Mouse (Mus musculus): ENCODE measurements at regions not wholly inside any gene's neighbourhood (a gene's known extent, or its start where the extent isn't known, plus 50 kb on each side); places are given as distances from the start of the nearest gene placed in this dataset.
A peak's percentile ranks its signal among the peaks of the same experiment; 100 is the strongest.

DNA sequence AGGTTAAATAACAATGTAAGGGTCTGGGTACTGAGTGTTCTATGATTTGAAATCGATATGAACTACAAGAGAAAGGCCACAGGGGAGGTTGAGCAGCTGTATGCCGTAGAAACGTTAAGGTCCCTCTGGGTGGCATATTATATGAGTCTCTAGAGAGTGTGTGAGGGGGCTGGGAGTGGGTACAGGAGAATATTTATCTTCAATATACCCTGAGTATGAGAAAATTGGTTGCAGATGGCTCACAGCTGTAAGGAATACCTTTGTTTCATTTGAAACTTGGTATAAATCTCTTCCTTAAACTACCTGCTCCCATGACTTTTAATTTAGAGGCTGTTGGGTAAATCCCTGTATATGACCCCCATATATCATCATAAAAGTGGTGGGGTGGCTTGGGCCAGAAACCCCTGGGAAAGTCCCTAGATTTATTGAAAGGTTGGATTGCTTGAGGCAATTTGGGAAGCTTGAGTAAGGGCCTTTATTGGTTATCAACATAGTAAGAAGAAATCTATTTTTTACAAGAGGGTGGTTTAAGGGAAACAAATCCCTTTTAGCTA lies 128.7 kb upstream of the Prkg2 start:
- 32% methylated on average over 3 of the region's 3 CpGs for WGBS
- Histone ChIP-seq H3K9ac (ENCODE audit: low read length) (no peak overlapping the region), H3K27ac (ENCODE audit: low read depth, low read length) (no peak overlapping the region), H3K9me3 (ENCODE audit: control insufficient read depth, low read length) (no peaks in the 10 kb centered on the region), H3K4me1 (ENCODE audit: control insufficient read depth, insufficient read depth, low read length) (0 out of 2 replicates have a peak, but pooled peaks cover 2% of the 10 kb centered on the region), H3K4me2 (ENCODE audit: low read depth) (no peak overlapping the region), H3K27me3 (ENCODE audit: control insufficient read depth, insufficient read depth, low read length) (no peaks in the 10 kb centered on the region), H3K4me3 (ENCODE audit: low read depth, low read length) (no peak overlapping the region), H3K36me3 (ENCODE audit: control insufficient read depth, insufficient read depth, low read length) (no peaks in the 10 kb centered on the region)
- no peak for ATAC-seq (ENCODE audit: insufficient read depth, low FRiP score, low TSS enrichment)
- no peak for DNase-seq (ENCODE audit: low spot score)

DNA sequence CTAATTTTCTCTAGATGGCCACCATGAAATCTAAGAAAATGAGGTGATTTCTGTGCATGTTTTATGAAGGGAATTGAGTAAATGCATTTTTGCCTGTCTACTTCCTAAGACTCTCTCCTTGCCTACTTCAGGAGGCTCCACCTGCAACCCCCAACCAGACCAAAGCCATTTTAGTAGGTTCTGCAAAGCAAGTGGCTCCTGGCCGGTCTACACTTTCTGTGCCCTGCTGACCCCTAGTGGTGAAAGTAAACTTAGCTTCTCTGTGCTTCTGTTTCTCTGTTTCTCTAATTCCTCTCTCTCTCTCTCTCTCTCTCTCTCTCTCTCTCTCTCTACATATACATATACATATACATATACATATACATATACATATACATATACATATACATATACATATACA lies 120.8 kb upstream of the Prkg2 start:
- no peak overlapping the region for H3K27ac ChIP-seq (ENCODE audit: low read depth, low read length)
- H3K9me3 ChIP-seq (ENCODE audit: control insufficient read depth, low read length), result no peaks in the 10 kb centered on the region
- no peaks in the 10 kb centered on the region for H3K27me3 ChIP-seq (ENCODE audit: control insufficient read depth, insufficient read depth, low read length)
- 5% methylated on average over 1 of the region's 1 CpGs for WGBS
- ATAC-seq (ENCODE audit: insufficient read depth, low FRiP score, low TSS enrichment), result no peak
- H3K4me1 ChIP-seq (ENCODE audit: control insufficient read depth, insufficient read depth, low read length), result no peaks in the 10 kb centered on the region
- no peak overlapping the region for H3K9ac ChIP-seq (ENCODE audit: low read length)
- no peak overlapping the region for H3K4me2 ChIP-seq (ENCODE audit: low read depth)
- peak; percentile 43 for DNase-seq (ENCODE audit: low spot score)
- no peaks in the 10 kb centered on the region for H3K36me3 ChIP-seq (ENCODE audit: control insufficient read depth, insufficient read depth, low read length)
- no peak overlapping the region for H3K4me3 ChIP-seq (ENCODE audit: low read depth, low read length)

DNA sequence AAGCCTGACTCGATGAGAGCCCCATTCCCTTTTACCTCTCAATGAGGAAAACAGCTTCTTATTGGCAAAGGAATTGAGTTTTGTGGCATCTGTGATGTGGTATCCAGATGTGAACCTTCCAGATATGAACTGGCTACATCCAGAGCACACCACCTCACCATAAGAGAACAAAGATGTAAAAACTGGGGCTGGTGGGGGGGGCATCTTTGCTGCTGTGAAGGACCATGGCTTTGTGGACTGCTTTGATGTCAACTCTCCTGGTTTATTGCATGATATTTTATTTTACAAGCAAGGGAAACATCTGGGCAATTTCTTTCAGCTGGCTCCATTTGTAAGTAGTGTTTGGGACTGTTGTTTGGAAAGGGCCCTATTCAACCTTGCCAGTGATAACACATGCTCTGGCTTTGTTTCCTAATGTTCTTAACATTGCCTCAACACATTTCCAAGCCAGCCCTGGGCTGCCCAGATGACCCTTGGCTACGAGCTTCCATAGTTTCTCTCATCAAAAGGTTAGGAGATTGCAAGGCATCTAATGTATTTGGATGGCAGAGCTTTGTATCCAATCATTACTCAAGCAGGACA lies 116.2 kb upstream of the Prkg2 start:
- H3K27me3 ChIP-seq (ENCODE audit: control insufficient read depth, insufficient read depth, low read length), result no peaks in the 10 kb centered on the region
- no peaks in the 10 kb centered on the region for H3K9me3 ChIP-seq (ENCODE audit: control insufficient read depth, low read length)
- no peaks in the 10 kb centered on the region for H3K4me1 ChIP-seq (ENCODE audit: control insufficient read depth, insufficient read depth, low read length)
- no peak overlapping the region for H3K4me3 ChIP-seq (ENCODE audit: low read depth, low read length)
- no peak for ATAC-seq (ENCODE audit: insufficient read depth, low FRiP score, low TSS enrichment)
- no peak overlapping the region for H3K27ac ChIP-seq (ENCODE audit: low read depth, low read length)
- WGBS, result 67% methylated on average over 2 of the region's 2 CpGs
- H3K36me3 ChIP-seq (ENCODE audit: control insufficient read depth, insufficient read depth, low read length), result no peaks in the 10 kb centered on the region
- no peak overlapping the region for H3K4me2 ChIP-seq (ENCODE audit: low read depth)
- no peak overlapping the region for H3K9ac ChIP-seq (ENCODE audit: low read length)
- DNase-seq (ENCODE audit: low spot score), result no peak

DNA sequence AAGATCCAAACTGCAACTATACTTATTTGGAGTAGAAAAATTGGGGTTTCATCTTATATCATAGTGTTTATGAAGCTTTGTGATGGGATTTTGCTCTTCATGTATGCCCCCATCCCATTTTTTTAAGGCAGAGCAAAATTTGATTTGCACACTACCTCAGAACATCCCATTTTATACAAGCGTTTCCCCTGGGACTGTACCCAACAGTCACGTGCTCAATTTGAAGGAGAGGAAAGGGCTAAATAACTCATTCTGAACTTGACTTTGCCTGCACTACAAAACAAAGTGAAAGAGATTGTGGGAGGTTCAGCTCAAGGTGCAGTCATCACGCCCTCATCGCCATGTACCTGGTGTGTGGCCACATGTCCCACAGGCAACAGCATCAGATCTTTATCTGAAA lies 115.1 kb upstream of the Prkg2 start:
- H3K9me3 ChIP-seq (ENCODE audit: control insufficient read depth, low read length), result no peaks in the 10 kb centered on the region
- H3K27me3 ChIP-seq (ENCODE audit: control insufficient read depth, insufficient read depth, low read length), result no peaks in the 10 kb centered on the region
- H3K9ac ChIP-seq (ENCODE audit: low read length), result no peak overlapping the region
- H3K27ac ChIP-seq (ENCODE audit: low read depth, low read length), result no peak overlapping the region
- ATAC-seq (ENCODE audit: insufficient read depth, low FRiP score, low TSS enrichment), result no peak
- no peak for DNase-seq (ENCODE audit: low spot score)
- H3K36me3 ChIP-seq (ENCODE audit: control insufficient read depth, insufficient read depth, low read length), result no peaks in the 10 kb centered on the region
- H3K4me2 ChIP-seq (ENCODE audit: low read depth), result no peak overlapping the region
- WGBS, result 94% methylated on average over 4 of the region's 4 CpGs
- no peak overlapping the region for H3K4me3 ChIP-seq (ENCODE audit: low read depth, low read length)
- H3K4me1 ChIP-seq (ENCODE audit: control insufficient read depth, insufficient read depth, low read length), result no peaks in the 10 kb centered on the region

DNA sequence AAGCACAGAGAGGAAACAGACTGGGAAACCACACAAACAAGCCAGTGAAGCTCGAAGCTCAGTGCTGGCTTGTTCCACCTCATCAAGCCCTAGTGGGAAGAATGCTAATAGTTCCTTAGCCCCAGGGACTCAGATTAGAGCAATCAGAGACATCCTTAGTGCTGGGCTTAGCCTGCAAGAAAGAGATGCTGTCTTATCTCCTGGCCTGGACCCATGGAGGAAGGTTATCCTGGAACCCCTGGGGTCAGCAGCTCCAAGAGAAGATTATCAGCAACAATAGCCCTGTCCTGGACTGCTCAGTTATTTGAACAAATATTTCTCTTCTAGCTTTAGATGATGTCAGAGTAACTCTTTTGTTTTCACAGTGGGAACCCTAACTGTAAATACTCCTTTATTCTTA lies 112.8 kb upstream of the Prkg2 start:
- 36% methylated on average over 1 of the region's 1 CpGs for WGBS
- no peak for DNase-seq (ENCODE audit: low spot score)
- no peak for ATAC-seq (ENCODE audit: insufficient read depth, low FRiP score, low TSS enrichment)
- Histone ChIP-seq H3K4me1 (ENCODE audit: control insufficient read depth, insufficient read depth, low read length) (no peaks in the 10 kb centered on the region), H3K4me3 (ENCODE audit: low read depth, low read length) (no peak overlapping the region), H3K9ac (ENCODE audit: low read length) (no peak overlapping the region), H3K27ac (ENCODE audit: low read depth, low read length) (no peak overlapping the region), H3K9me3 (ENCODE audit: control insufficient read depth, low read length) (no peaks in the 10 kb centered on the region), H3K27me3 (ENCODE audit: control insufficient read depth, insufficient read depth, low read length) (no peaks in the 10 kb centered on the region), H3K4me2 (ENCODE audit: low read depth) (no peak overlapping the region), H3K36me3 (ENCODE audit: control insufficient read depth, insufficient read depth, low read length) (no peaks in the 10 kb centered on the region)

DNA sequence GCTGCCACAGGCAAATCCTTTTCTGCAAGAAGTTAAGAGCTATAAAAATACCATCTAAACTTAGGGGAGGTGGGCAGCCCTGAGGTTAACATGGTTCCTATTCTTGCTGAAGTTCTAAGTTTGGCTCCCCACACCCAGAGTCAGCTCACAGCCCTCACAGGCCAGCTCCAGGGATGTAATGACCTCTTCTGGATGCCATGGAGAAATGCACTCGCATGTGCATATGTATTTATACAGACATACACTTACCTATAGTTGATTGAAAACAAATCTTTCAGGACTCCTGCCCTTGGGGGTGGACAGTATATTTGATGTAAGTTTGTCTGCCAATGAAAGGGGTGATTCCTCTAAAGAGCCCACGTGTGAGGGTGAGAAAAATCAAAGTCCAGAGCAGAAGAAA lies 95.5 kb upstream of the Prkg2 start:
- H3K27me3 ChIP-seq (ENCODE audit: control insufficient read depth, insufficient read depth, low read length), result no peaks in the 10 kb centered on the region
- H3K9me3 ChIP-seq (ENCODE audit: control insufficient read depth, low read length), result no peaks in the 10 kb centered on the region
- H3K4me2 ChIP-seq (ENCODE audit: low read depth), result no peak overlapping the region
- no peak overlapping the region for H3K4me3 ChIP-seq (ENCODE audit: low read depth, low read length)
- no peaks in the 10 kb centered on the region for H3K4me1 ChIP-seq (ENCODE audit: control insufficient read depth, insufficient read depth, low read length)
- WGBS, result 76% methylated on average over 2 of the region's 2 CpGs
- ATAC-seq (ENCODE audit: insufficient read depth, low FRiP score, low TSS enrichment), result no peak
- no peaks in the 10 kb centered on the region for H3K36me3 ChIP-seq (ENCODE audit: control insufficient read depth, insufficient read depth, low read length)
- no peak overlapping the region for H3K27ac ChIP-seq (ENCODE audit: low read depth, low read length)
- no peak overlapping the region for H3K9ac ChIP-seq (ENCODE audit: low read length)
- no peak for DNase-seq (ENCODE audit: low spot score)

DNA sequence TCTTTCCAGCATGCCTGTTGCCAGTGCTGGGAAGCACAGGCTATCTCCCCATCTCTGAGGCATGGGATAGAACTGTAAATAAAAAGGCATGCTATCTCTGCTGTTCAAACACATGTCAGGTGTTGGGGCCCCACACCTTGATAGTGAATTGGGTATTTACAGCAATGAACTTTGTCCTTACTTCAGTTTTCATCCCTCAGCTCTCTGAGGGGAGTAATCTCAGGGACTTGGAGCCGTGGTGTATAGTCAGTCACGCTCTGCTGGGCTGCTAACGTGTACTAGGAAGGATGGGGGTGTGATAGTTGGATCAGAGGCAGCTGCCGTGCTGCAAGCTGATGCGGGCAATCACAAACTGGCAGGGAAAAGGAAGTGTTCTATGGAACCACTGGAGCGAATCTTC lies 91.5 kb upstream of the Prkg2 start:
- Histone ChIP-seq H3K4me2 (ENCODE audit: low read depth) (no peak overlapping the region), H3K4me1 (ENCODE audit: control insufficient read depth, insufficient read depth, low read length) (no peaks in the 10 kb centered on the region), H3K4me3 (ENCODE audit: low read depth, low read length) (no peak overlapping the region), H3K27ac (ENCODE audit: low read depth, low read length) (no peak overlapping the region), H3K9ac (ENCODE audit: low read length) (no peak overlapping the region), H3K9me3 (ENCODE audit: control insufficient read depth, low read length) (no peaks in the 10 kb centered on the region), H3K27me3 (ENCODE audit: control insufficient read depth, insufficient read depth, low read length) (no peaks in the 10 kb centered on the region), H3K36me3 (ENCODE audit: control insufficient read depth, insufficient read depth, low read length) (no peaks in the 10 kb centered on the region)
- no peak for ATAC-seq (ENCODE audit: insufficient read depth, low FRiP score, low TSS enrichment)
- no peak for DNase-seq (ENCODE audit: low spot score)
- WGBS, result 66% methylated on average over 6 of the region's 6 CpGs

DNA sequence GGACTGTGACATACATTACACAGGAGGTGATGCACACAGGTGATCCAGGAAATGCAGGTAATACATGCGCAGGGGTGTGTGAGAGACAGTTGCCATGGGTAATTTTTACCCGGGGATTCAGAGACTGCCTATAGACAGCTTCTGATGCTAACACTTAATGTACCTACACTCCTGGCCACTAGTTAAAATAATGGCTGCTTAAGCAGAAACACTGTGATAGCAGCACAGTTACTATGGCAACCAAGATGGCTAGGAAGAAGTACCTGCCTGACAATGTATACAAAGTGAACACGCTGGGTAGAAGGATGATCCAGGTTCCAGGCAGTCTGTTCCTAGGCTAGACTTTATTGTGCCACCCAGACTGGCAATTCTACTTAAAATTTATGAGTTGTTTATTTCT lies 88.3 kb upstream of the Prkg2 start:
- Histone ChIP-seq H3K36me3 (ENCODE audit: control insufficient read depth, insufficient read depth, low read length) (no peaks in the 10 kb centered on the region), H3K4me2 (ENCODE audit: low read depth) (no peak overlapping the region), H3K9ac (ENCODE audit: low read length) (no peak overlapping the region), H3K4me1 (ENCODE audit: control insufficient read depth, insufficient read depth, low read length) (no peaks in the 10 kb centered on the region), H3K4me3 (ENCODE audit: low read depth, low read length) (no peak overlapping the region), H3K27ac (ENCODE audit: low read depth, low read length) (no peak overlapping the region), H3K9me3 (ENCODE audit: control insufficient read depth, low read length) (no peaks in the 10 kb centered on the region), H3K27me3 (ENCODE audit: control insufficient read depth, insufficient read depth, low read length) (no peaks in the 10 kb centered on the region)
- ATAC-seq (ENCODE audit: insufficient read depth, low FRiP score, low TSS enrichment) (no peak), DNase-seq (ENCODE audit: low spot score) (no peak)
- 88% methylated on average over 3 of the region's 3 CpGs for WGBS

DNA sequence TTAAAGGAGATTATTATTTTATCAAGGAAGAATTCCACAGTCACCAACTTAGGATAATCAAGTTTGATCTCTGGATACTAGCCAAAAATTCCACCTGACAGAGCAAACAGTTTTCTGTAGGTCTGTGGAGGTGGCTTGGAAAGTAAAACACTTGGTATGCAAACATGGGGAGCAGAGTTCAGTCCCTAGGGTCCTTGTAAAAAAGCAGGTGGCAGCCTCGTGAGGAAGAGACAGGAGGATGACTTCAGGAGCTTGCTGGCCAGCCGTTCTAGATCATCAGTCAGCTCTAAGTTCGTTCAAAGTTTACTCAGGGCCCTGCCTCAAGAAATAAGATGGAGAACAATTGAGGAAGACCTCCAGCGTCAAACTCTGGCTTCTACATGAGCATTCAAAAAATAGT lies 74.6 kb upstream of the Prkg2 start:
- Histone ChIP-seq H3K27ac (ENCODE audit: low read depth, low read length) (no peak overlapping the region), H3K27me3 (ENCODE audit: control insufficient read depth, insufficient read depth, low read length) (no peaks in the 10 kb centered on the region), H3K4me3 (ENCODE audit: low read depth, low read length) (no peak overlapping the region), H3K9me3 (ENCODE audit: control insufficient read depth, low read length) (no peaks in the 10 kb centered on the region), H3K4me2 (ENCODE audit: low read depth) (no peak overlapping the region), H3K4me1 (ENCODE audit: control insufficient read depth, insufficient read depth, low read length) (no peaks in the 10 kb centered on the region), H3K9ac (ENCODE audit: low read length) (no peak overlapping the region), H3K36me3 (ENCODE audit: control insufficient read depth, insufficient read depth, low read length) (no peaks in the 10 kb centered on the region)
- 81% methylated on average over 4 of the region's 4 CpGs for WGBS
- DNase-seq (ENCODE audit: low spot score) (no peak), ATAC-seq (ENCODE audit: insufficient read depth, low FRiP score, low TSS enrichment) (no peak)

All from neural tube, embryonic 11.5 days (tissue).